Mouse (Mus musculus) embryonic fibroblast, embryonic 13.5 days (primary cell): ENCODE data around the gene Htatip2. TPM values are rescaled to one million over a fixed set of nuclear protein-coding genes. Genes with fewer than 3 reads are reported as not detected.
A peak's percentile ranks its signal among the peaks of the same experiment; 100 is the strongest.

Experiments
- H3K27ac ChIP-seq: 2 replicates; pipeline ENCODE4 v1.5.1; 2012; ENCODE audit warnings: low read length, control low read depth, inconsistent platforms; ENCODE audit not compliant: insufficient read depth
- H3K4me1 ChIP-seq: 2 replicates; pipeline ENCODE4 v1.6.1; 2011; ENCODE audit warnings: low read length; ENCODE audit not compliant: control insufficient read depth, insufficient read depth
- H3K4me3 ChIP-seq: 2 replicates; pipeline ENCODE4 v1.5.1; 2011; ENCODE audit warnings: mild to moderate bottlenecking, control low read depth, low read length; ENCODE audit not compliant: insufficient read depth
- CTCF ChIP-seq: IDR thresholded peaks from 2 replicates; pipeline ENCODE4 v1.5.1; 2011; ENCODE audit warnings: mild to moderate bottlenecking, control low read depth, low read length, moderate library complexity, borderline replicate concordance; ENCODE audit not compliant: insufficient read depth
- POLR2A ChIP-seq: IDR thresholded peaks from 2 replicates; pipeline ENCODE4 v1.6.1; 2011; ENCODE audit warnings: low read depth, mild to moderate bottlenecking, control low read depth, low read length, moderate library complexity
- polyA plus RNA-seq: library from polyadenylated mRNA; stranded (reverse); fragments of >200 nt; gene quantifications from 2 replicates; pipeline ENCODE4 v1.2.4, GENCODE M21; 2011; ENCODE audit warnings: low read depth; ENCODE audit not compliant: missing spikeins, insufficient read length

The Htatip2 gene
- polyA plus RNA-seq, result 26.3 and 32.6 TPM in 2 replicates

DNA sequence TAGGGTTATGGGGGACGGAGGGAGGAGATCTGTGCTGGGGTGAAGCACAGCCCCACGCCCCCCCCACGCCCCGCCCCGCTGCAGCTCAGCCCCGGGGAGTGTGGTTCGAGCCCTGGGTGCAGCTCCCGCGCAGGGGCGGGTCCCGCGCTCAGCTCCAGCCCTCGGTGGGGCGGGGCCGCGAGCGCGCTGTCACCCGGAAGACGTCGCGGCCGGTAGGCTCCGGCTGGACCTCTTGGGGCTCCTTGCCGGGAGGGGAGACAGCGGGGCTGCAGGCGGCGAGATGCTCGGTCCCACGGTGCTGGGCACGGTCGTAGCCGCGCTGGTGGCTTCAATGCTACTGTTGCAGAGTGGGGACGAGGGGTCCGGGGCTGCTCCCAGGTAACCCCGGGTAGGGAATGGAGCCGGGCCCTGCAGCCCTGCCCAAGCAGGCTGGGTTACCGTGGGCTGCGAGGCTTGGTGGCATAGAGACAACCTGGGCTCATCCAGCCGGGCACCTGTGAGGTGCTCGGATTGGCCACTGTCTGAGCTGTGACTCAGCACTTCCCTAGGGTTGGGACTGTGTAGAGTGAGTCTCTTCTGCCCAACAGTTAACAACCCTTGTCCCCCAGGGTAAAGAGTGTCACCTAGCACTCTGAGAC is at the start of gene Htatip2:
TSS of gene Htatip2 (plus strand) at position 182 of the 638 bp plus-strand sequence.
- peaks cover 8% of the 10 kb centered on the region for H3K4me1 ChIP-seq
- peak within 1 kb of the TSS; percentile 46 for H3K4me3 ChIP-seq
- TF ChIP-seq CTCF, result no peak
- peak; percentile 72 for TF ChIP-seq POLR2A
- no peak within 1 kb of the TSS for H3K27ac ChIP-seq

DNA sequence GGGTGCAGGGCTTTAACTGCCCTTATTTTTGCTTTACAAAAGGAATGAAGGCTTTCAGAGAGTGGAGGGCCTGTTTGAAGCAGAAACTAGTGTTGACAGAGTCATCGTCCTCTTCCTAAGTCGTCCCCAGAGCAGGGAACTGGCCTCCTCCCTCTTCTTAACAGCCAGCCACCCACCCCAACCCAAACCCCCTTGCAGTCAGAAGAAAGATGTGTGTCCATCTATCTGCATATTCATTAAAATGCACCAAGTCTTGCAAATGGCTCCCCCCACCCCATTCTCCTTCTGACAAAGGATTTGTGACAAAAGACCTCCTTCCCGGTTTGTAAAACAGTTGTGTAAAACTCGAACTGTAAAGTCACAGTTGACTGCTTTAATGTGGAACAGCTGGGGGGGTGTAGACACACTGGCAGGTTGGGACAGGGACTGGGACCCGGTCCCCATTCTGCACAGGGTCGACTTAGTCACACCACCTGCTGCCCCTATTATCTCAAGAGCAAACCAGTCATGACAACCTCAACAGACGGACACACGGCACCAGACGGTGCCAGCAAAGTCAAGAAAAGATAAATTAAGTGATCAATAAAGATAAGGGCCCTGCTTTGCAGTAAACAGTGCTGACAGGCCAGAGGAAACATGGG is 49.4 kb upstream of the Htatip2 start:
- TF ChIP-seq POLR2A (no peak), CTCF (no peak)
- Histone ChIP-seq H3K4me1 (no peaks in the 10 kb centered on the region), H3K27ac (no peak overlapping the region), H3K4me3 (no peak overlapping the region)

- Histone ChIP-seq H3K27ac (no peak overlapping the region), H3K4me1 (no peaks in the 10 kb centered on the region), H3K4me3 (no peak overlapping the region)
- TF ChIP-seq CTCF, result no peak
These were observed 40.8 kb upstream of the Htatip2 start for GRCm38 (mm10) chr7:49717942-49718733.

DNA sequence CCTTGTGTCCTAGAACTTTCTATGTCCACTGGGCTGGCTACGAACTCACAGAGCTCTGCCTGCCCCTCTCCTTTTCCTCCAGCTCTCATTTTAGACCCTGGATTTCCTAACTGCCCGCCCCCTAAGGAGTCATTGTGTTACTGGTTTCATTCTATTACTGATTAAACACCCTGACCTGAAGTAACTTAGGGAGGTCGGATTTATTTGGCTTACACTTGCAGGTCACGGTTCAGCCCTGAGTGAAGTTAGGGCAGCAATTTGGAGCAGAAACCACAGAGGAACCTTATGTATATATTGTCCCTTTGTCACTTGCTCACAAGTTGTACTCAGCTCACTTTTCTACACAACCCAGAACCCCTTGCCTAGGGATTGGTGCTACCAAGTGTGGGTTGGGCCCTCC is 24.6 kb upstream of the Htatip2 start:
- TF ChIP-seq CTCF (no peak), POLR2A (no peak)
- Histone ChIP-seq H3K4me3 (no peak overlapping the region), H3K4me1 (no peaks in the 10 kb centered on the region), H3K27ac (no peak overlapping the region)

- H3K4me3 ChIP-seq, result no peak overlapping the region
- H3K27ac ChIP-seq, result no peak overlapping the region
- no peaks in the 10 kb centered on the region for H3K4me1 ChIP-seq
- TF ChIP-seq POLR2A (no peak), CTCF (no peak)
These were observed 19.5 kb upstream of the Htatip2 start for GRCm38 (mm10) chr7:49739448-49739847.

DNA sequence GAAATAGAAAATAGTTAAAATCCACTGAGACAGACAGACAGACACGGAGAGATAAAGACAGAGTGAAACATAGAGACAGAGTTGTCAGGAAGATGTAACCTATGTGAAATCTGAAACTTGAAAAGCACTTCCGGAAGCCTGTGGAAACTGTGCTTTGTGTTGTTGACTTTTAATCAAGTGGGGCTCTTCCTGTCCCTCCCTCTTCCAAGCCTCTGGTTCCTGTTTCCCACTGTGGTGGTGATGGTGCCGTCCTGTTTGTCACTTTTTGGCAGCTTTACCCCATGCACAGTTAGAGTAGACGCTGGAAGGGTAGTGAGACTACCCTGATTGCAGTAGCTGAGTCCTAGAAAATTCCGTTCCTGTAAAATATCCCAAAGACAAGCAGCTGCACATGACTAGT is 17.4 kb upstream of the Htatip2 start:
- Histone ChIP-seq H3K27ac (no peak overlapping the region), H3K4me1 (no peaks in the 10 kb centered on the region), H3K4me3 (no peak overlapping the region)
- TF ChIP-seq POLR2A (no peak), CTCF (no peak)

DNA sequence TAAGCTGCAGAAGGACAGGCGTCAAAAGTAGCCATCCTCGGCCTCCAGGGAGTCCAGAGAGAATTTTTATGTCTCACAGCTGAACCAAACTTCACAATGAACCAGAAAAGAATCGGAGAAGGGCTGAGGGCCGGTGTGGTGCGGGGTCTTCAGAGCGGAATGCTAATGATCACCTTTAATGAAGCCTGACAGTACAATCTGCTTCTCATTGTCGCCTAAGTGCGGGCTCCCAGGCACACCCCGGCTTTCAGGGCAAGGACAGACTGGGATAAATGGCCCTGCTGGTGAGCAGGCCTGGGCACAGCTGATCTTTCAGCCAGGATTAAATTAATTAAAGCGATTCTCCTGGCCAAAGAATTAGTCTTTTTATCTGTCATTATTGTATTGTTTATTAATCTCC is 17.0 kb upstream of the Htatip2 start:
- H3K4me1 ChIP-seq, result no peaks in the 10 kb centered on the region
- no peak overlapping the region for H3K27ac ChIP-seq
- no peak overlapping the region for H3K4me3 ChIP-seq
- TF ChIP-seq POLR2A (no peak), CTCF (no peak)

GRCm38 (mm10) chr7:49751148-49751547 is 7.8 kb upstream of the Htatip2 start:
- H3K4me1 ChIP-seq, result no peaks in the 10 kb centered on the region
- H3K27ac ChIP-seq, result no peak overlapping the region
- TF ChIP-seq CTCF, result 0 out of 2 replicates have a peak, but pooled peaks have one; percentile 29
- no peak for TF ChIP-seq POLR2A
- no peak overlapping the region for H3K4me3 ChIP-seq

DNA sequence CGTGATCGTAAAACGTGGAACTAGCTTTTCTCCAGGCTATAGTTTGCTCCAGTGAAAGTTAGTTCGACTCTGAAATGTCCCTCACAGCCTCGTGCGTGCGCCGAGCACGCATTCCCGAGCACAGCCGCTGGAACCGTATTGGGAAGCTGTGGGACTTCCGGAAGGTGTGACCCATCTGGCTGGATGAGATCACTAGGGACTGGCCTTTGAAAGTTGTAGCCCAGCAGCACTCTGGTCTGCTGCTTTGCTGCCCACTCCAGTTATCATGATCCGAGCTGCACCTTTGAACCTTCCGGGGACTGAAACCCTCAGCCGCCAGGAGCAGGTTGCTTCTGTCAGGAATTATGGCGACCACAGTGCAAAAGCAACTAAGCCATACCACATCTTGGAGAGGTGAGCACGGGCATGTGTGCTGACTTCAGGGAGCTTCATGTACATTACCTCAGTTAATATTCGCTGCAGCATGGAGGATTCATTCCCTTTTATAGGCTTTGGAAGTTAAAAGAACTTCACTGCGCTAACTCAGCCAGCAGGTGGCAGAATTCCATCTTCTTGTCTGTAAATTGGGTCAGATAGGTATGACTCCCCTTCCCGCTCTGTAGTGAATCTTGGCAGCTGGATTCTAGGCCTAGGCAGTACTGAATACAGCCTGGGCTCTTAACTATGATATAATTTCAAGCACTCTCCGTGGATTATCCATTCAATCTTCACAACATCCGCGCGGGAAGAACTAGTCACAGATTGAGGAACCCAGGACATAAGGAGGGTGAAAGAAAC is 6.0 kb upstream of the Htatip2 start:
- no peak overlapping the region for H3K27ac ChIP-seq
- H3K4me1 ChIP-seq, result no peaks in the 10 kb centered on the region
- TF ChIP-seq POLR2A (no peak), CTCF (no peak)
- no peak overlapping the region for H3K4me3 ChIP-seq
